Mouse (Mus musculus) intestine, postnatal 0 days (tissue): ENCODE measurements around the gene Akap9. TPM values are rescaled to one million over a fixed set of nuclear protein-coding genes. Genes with fewer than 3 reads are reported as not detected.
"Not testable (repeated sequence)": the region's sequence is repeated elsewhere in the genome, so short reads cannot be mapped to it uniquely, and the experiment has no call there.

Source experiments
- ATAC-seq: fragments of 200-750 bp; cut with Nextera tagmentation; 2 replicates; pipeline ENCODE4 v1.8.0; 2017; ENCODE audit warnings: mild to moderate bottlenecking, moderate TSS enrichment, moderate library complexity
- H3K27ac ChIP-seq: fragments of 300-500 bp; sonication (generic); 2 replicates; pipeline ENCODE4 v1.5.1; 2014; ENCODE audit warnings: mild to moderate bottlenecking, low read depth, low read length, moderate library complexity
- H3K27me3 ChIP-seq: fragments of 300-500 bp; sonication (generic); replicated peaks from 2 replicates; pipeline ENCODE4 v1.6.1; 2014; ENCODE audit warnings: low read length, mixed read lengths; ENCODE audit not compliant: control insufficient read depth, insufficient read depth
- H3K36me3 ChIP-seq: fragments of 300-500 bp; sonication (generic); 2 replicates; pipeline ENCODE4 v1.6.1; 2014; ENCODE audit warnings: mild to moderate bottlenecking, moderate library complexity; ENCODE audit not compliant: control insufficient read depth, insufficient read depth
- H3K4me1 ChIP-seq: fragments of 300-500 bp; sonication (generic); replicated peaks from 2 replicates; pipeline ENCODE4 v1.6.1; 2014; ENCODE audit warnings: antibody characterized with exemption, low read length, mixed read lengths; ENCODE audit not compliant: control insufficient read depth, insufficient read depth
- H3K4me2 ChIP-seq: fragments of 300-500 bp; sonication (generic); replicated peaks from 2 replicates; pipeline ENCODE4 v1.6.1; 2014; ENCODE audit warnings: low read depth, mild to moderate bottlenecking, moderate library complexity
- H3K4me3 ChIP-seq: fragments of 300-500 bp; sonication (generic); 2 replicates; pipeline ENCODE4 v1.5.1; 2014; ENCODE audit warnings: low read depth, low read length
- H3K9ac ChIP-seq: fragments of 300-500 bp; sonication (generic); 2 replicates; pipeline ENCODE4 v1.6.1; 2014; ENCODE audit warnings: mild to moderate bottlenecking, low read depth, low read length
- H3K9me3 ChIP-seq: fragments of 300-500 bp; sonication (generic); 2 replicates; pipeline ENCODE4 v1.6.1; 2016; ENCODE audit warnings: mixed run types; ENCODE audit not compliant: control insufficient read depth
- CTCF ChIP-seq: sonication (generic); IDR thresholded peaks from 2 replicates; pipeline ENCODE4 v1.5.1; 2016; ENCODE audit warnings: low read depth, mild to moderate bottlenecking, control low read depth, antibody characterized with exemption, moderate library complexity
- WGBS: fragments of 180-500 bp; shearing (Covaris S2); extraction: QIAGEN DNeasy Blood & Tissue Kit; methylation state at CpG from one replicate; pipeline ENCODE4 v1.1.7; 2014; 5-methylcytosine and 5-hydroxymethylcytosine counted together
- polyA plus RNA-seq: library from polyadenylated mRNA; unstranded; fragments of >200 nt; fragmentation: Nextera tagmentation; extraction: Ambion mirVana; gene quantifications from 2 replicates; pipeline ENCODE4 v1.2.1, GENCODE M21; 2015

Gene Akap9
- polyA plus RNA-seq, result 79.1 and 93.2 TPM in 2 replicates

DNA sequence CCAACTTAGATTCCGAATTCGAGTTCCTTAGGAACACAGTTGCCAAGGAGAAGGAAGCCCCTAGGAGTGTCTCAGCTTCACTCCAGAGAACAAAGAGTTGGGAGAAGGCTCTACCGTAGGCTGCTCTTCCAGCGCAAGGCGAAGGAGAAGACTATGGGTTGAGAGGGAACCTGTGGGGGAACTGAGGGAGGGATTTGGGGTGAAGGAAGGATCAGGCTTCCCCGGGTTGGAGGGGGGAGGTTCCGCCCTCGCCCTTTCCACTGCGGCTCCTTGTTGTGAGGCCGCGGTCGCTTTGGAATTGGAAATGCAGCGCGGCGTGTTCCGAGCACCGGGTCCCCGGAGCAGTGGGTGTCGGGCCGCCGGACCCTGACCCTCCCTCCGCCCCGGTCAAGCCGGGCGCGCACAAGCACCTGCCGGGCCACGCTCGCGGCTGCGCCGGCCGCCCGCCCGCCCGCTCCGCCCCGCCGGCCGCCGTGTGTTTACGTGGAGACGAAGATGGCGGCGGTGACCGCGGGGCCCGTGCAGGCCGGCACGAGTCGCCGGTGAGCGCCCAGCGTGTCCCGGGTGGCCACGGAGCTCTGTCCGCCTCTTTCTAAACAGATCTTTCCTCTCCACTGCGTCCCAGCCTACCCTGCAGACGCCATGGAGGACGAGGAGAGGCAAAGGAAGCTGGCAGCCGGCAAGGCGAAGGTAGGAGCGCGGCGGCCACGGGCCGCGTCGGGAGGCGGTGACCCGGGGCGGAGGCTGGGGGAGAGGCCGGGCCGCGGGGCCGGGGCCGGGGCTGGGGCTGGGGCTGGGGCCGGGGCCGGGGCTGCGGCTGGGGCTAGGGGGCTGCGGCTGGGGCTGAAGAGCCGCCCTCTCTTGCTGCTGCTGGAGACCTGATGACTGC, at the start of gene Akap9:
Gene Akap9 (plus strand): TSS at position 254 of the 889 bp plus-strand sequence.
- under 1% methylated on average over 59 of the region's 82 CpGs for WGBS
- H3K4me2 ChIP-seq, result peak within 1 kb of the TSS; percentile 87
- H3K27ac ChIP-seq, result peak within 1 kb of the TSS; percentile 91

DNA sequence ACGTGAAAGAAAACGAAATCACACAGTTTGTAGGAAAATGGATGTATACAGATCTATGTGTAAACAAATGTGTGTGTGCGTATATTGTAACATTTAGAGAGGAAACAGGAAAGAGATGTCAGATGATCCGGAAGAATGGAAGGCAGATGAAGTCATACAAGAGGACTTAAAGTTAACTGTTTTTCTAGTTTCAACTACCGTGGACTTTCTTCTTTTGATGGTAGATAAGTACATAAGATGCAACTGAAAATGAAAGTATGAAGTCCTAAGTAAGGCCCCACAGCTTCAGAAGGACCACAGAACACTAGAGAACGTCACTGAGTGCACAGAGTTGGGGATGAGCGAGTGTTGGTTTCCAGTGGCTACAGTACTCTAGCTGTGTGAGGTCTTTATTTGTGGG, 41.0 kb upstream of the Akap9 start:
- not testable (repeated sequence) for H3K9me3 ChIP-seq, H3K9ac ChIP-seq, H3K4me2 ChIP-seq, H3K36me3 ChIP-seq, ATAC-seq, H3K4me3 ChIP-seq, H3K27ac ChIP-seq, H3K27me3 ChIP-seq, H3K4me1 ChIP-seq
- WGBS, result 73% methylated on average over 7 of the region's 7 CpGs

More for the DNA sequence above, at the start of gene Akap9:
- Histone ChIP-seq H3K36me3 (no peaks in the 10 kb centered on the region), H3K4me3 (peak within 1 kb of the TSS; percentile 87), H3K9me3 (no peaks in the 10 kb centered on the region), H3K4me1 (peaks cover 12% of the 10 kb centered on the region; the same call in 1 of the 2 replicates), H3K27me3 (no peaks in the 10 kb centered on the region), H3K9ac (peak within 1 kb of the TSS; percentile 94)
- peak; percentile 82 for ATAC-seq
- no peak for TF ChIP-seq CTCF

GRCm38 (mm10) chr5:3889201-3889600, 38.7 kb upstream of the Akap9 start:
- Histone ChIP-seq H3K27ac (no peak overlapping the region), H3K9ac (no peak overlapping the region), H3K4me2 (no peak overlapping the region), H3K4me1 (no peaks in the 10 kb centered on the region; the same call in 1 of the 2 replicates), H3K36me3 (no peaks in the 10 kb centered on the region), H3K4me3 (no peak overlapping the region), H3K9me3 (no peaks in the 10 kb centered on the region), H3K27me3 (no peaks in the 10 kb centered on the region)
- no peak for ATAC-seq
- peak; percentile 36 for TF ChIP-seq CTCF

GRCm38 (mm10) chr5:3893459-3894293, 34.2 kb upstream of the Akap9 start, which contains the start of gene Mterf1a:
TSS of gene Mterf1a (minus strand) at chr5:3893933.
- H3K4me3 ChIP-seq, result peak within 1 kb of the TSS; percentile 34
- H3K27ac ChIP-seq, H3K36me3 ChIP-seq, H3K27me3 ChIP-seq, H3K9me3 ChIP-seq, H3K4me1 ChIP-seq: not testable (repeated sequence)
- 2% methylated on average over 7 of the region's 47 CpGs for WGBS
- peak within 1 kb of the TSS; percentile 12; the same call in 1 of the 2 replicates for H3K9ac ChIP-seq
- peak; percentile 48 for TF ChIP-seq CTCF
- peak; percentile 100 for ATAC-seq
- peak within 1 kb of the TSS; percentile 64 for H3K4me2 ChIP-seq

- WGBS, result 86% methylated on average over 4 of the region's 4 CpGs
- H3K27me3 ChIP-seq, H3K4me3 ChIP-seq, H3K9ac ChIP-seq, ATAC-seq, H3K9me3 ChIP-seq, H3K27ac ChIP-seq, H3K4me2 ChIP-seq, H3K4me1 ChIP-seq, H3K36me3 ChIP-seq: not testable (repeated sequence)
Observed at GRCm38 (mm10) chr5:3894294-3894619, 33.6 kb upstream of the Akap9 start.

GRCm38 (mm10) chr5:3905471-3905870, 22.4 kb upstream of the Akap9 start:
- H3K27me3 ChIP-seq, result no peaks in the 10 kb centered on the region
- H3K27ac ChIP-seq, result no peak overlapping the region
- H3K9ac ChIP-seq, result no peak overlapping the region
- 66% methylated on average over 2 of the region's 2 CpGs for WGBS
- no peaks in the 10 kb centered on the region for H3K9me3 ChIP-seq
- no peak for ATAC-seq
- no peaks in the 10 kb centered on the region for H3K4me1 ChIP-seq
- H3K4me2 ChIP-seq, result no peak overlapping the region
- no peaks in the 10 kb centered on the region for H3K36me3 ChIP-seq
- no peak for TF ChIP-seq CTCF
- H3K4me3 ChIP-seq, result no peak overlapping the region
